Mouse (Mus musculus) small intestine, adult 2 months (tissue): ENCODE measurements around the gene Rcsd1.

ENCODE experiments used
- CTCF ChIP-seq: fragments of 200-500 bp; IDR thresholded peaks from 2 replicates; pipeline ENCODE4 v1.5.1; 2012; ENCODE audit warnings: low read depth, mild to moderate bottlenecking, control low read depth, inconsistent platforms, low read length, moderate library complexity, mixed read lengths; ENCODE audit not compliant: insufficient replicate concordance, insufficient read length; ENCODE audit errors: extremely low read depth
- POLR2A ChIP-seq: fragments of 200-500 bp; IDR thresholded peaks from 2 replicates; pipeline ENCODE4 v1.6.1; 2012; ENCODE audit warnings: low read depth, mild to moderate bottlenecking, control low read depth, inconsistent platforms, low read length, moderate library complexity

GRCm38 (mm10) chr1:165625896-165626295 lies 83.7 kb downstream of the Rcsd1 start:
- TF ChIP-seq CTCF (no peak), POLR2A (no peak)
